Mouse (Mus musculus) forebrain, embryonic 15.5 days (tissue): Measurements from ENCODE around the gene Cacna1e. TPM values are rescaled to one million over a fixed set of nuclear protein-coding genes. Genes with fewer than 3 reads are reported as not detected.

Source experiments
- ATAC-seq: fragments of 200-750 bp; cut with Nextera tagmentation; replicated peaks from 2 replicates; pipeline ENCODE4 v1.8.0; 2017; ENCODE audit warnings: mild to moderate bottlenecking, moderate TSS enrichment, moderate library complexity
- H3K27ac ChIP-seq: fragments of 300-500 bp; sonication (generic); replicated peaks from 2 replicates; pipeline ENCODE4 v1.5.1; 2015; ENCODE audit warnings: mild to moderate bottlenecking, inconsistent platforms
- H3K27me3 ChIP-seq: fragments of 300-500 bp; sonication (generic); 2 replicates; pipeline ENCODE4 v1.6.1; 2015; ENCODE audit warnings: inconsistent platforms
- H3K36me3 ChIP-seq: fragments of 300-500 bp; sonication (generic); 2 replicates; pipeline ENCODE4 v1.6.1; 2015; ENCODE audit warnings: mild to moderate bottlenecking, inconsistent platforms
- H3K4me1 ChIP-seq: fragments of 300-500 bp; sonication (generic); 2 replicates; pipeline ENCODE4 v1.6.1; 2015; ENCODE audit warnings: inconsistent platforms
- H3K4me2 ChIP-seq: fragments of 300-500 bp; sonication (generic); replicated peaks from 2 replicates; pipeline ENCODE4 v1.6.1; 2015; ENCODE audit warnings: mild to moderate bottlenecking, inconsistent platforms
- H3K4me3 ChIP-seq: fragments of 300-500 bp; sonication (generic); 2 replicates; pipeline ENCODE4 v1.5.1; 2015; ENCODE audit warnings: mild to moderate bottlenecking, inconsistent platforms
- H3K9ac ChIP-seq: fragments of 300-500 bp; sonication (generic); replicated peaks from 2 replicates; pipeline ENCODE4 v1.6.1; 2015; ENCODE audit warnings: mild to moderate bottlenecking, inconsistent platforms
- H3K9me3 ChIP-seq: fragments of 300-500 bp; sonication (generic); 2 replicates; pipeline ENCODE4 v1.6.1; 2016; ENCODE audit warnings: inconsistent platforms
- WGBS: fragments of 180-500 bp; shearing (Covaris S2); methylation state at CpG from one replicate; pipeline ENCODE4 v1.1.7; 2015; ENCODE audit warnings: mixed read lengths; 5-methylcytosine and 5-hydroxymethylcytosine counted together
- polyA plus RNA-seq: library from polyadenylated mRNA; unstranded; fragments of >200 nt; fragmentation: Nextera tagmentation; extraction: Ambion mirVana; gene quantifications from 2 replicates; pipeline ENCODE4 v1.2.1, GENCODE M21; 2015

Gene Cacna1e
- 12.0 and 13.1 TPM in 2 replicates for polyA plus RNA-seq

GRCm38 (mm10) chr1:154884275-154885206, at the start of gene Cacna1e:
TSS of gene Cacna1e (minus strand) at chr1:154884501.
- Histone ChIP-seq H3K4me3 (peak within 1 kb of the TSS; percentile 46), H3K9me3 (no peaks in the 10 kb centered on the region), H3K4me2 (peak within 1 kb of the TSS; percentile 77), H3K4me1 (peaks cover 47% of the 10 kb centered on the region), H3K36me3 (no peaks in the 10 kb centered on the region), H3K27ac (no peak within 1 kb of the TSS), H3K27me3 (no peaks in the 10 kb centered on the region; the same call in 1 of the 2 replicates), H3K9ac (peak within 1 kb of the TSS; percentile 53)
- 6% methylated on average over 31 of the region's 31 CpGs for WGBS
- peak; percentile 29; the same call in 1 of the 2 replicates for ATAC-seq

- Histone ChIP-seq H3K4me3 (no peak overlapping the region), H3K4me1 (no peaks in the 10 kb centered on the region), H3K9me3 (no peaks in the 10 kb centered on the region), H3K36me3 (no peaks in the 10 kb centered on the region), H3K27ac (no peak overlapping the region), H3K4me2 (no peak overlapping the region), H3K9ac (no peak overlapping the region), H3K27me3 (no peaks in the 10 kb centered on the region)
- no peak for ATAC-seq
- WGBS, result 83% methylated on average over 2 of the region's 2 CpGs
Observed at GRCm38 (mm10) chr1:154918406-154918805, 34.1 kb upstream of the Cacna1e start.

- no peaks in the 10 kb centered on the region for H3K36me3 ChIP-seq
- WGBS, result 66% methylated on average over 6 of the region's 6 CpGs
- H3K4me1 ChIP-seq, result no peaks in the 10 kb centered on the region
- no peak overlapping the region for H3K9ac ChIP-seq
- H3K9me3 ChIP-seq, result no peaks in the 10 kb centered on the region
- no peak overlapping the region for H3K4me3 ChIP-seq
- no peaks in the 10 kb centered on the region for H3K27me3 ChIP-seq
- H3K4me2 ChIP-seq, result no peak overlapping the region
- ATAC-seq, result no peak
- no peak overlapping the region for H3K27ac ChIP-seq
Observed at GRCm38 (mm10) chr1:154917438-154917837, 33.1 kb upstream of the Cacna1e start.

- 83% methylated on average over 2 of the region's 2 CpGs for WGBS
- Histone ChIP-seq H3K4me1 (no peaks in the 10 kb centered on the region), H3K27me3 (no peaks in the 10 kb centered on the region), H3K9me3 (no peaks in the 10 kb centered on the region), H3K36me3 (no peaks in the 10 kb centered on the region), H3K4me2 (no peak overlapping the region), H3K27ac (no peak overlapping the region), H3K9ac (no peak overlapping the region), H3K4me3 (no peak overlapping the region)
- no peak for ATAC-seq
Observed at GRCm38 (mm10) chr1:154909554-154909953, 25.3 kb upstream of the Cacna1e start.

GRCm38 (mm10) chr1:154897390-154897789, 13.1 kb upstream of the Cacna1e start:
- Histone ChIP-seq H3K27me3 (no peaks in the 10 kb centered on the region), H3K36me3 (no peaks in the 10 kb centered on the region), H3K27ac (no peak overlapping the region), H3K9me3 (no peaks in the 10 kb centered on the region), H3K4me2 (no peak overlapping the region), H3K4me3 (no peak overlapping the region), H3K4me1 (no peaks in the 10 kb centered on the region), H3K9ac (no peak overlapping the region)
- WGBS, result 94% methylated on average over 2 of the region's 2 CpGs
- ATAC-seq, result no peak

GRCm38 (mm10) chr1:154890244-154890643, 5.9 kb upstream of the Cacna1e start:
- H3K4me2 ChIP-seq, result no peak overlapping the region
- H3K27me3 ChIP-seq, result no peaks in the 10 kb centered on the region
- H3K4me3 ChIP-seq, result no peak overlapping the region
- H3K36me3 ChIP-seq, result no peaks in the 10 kb centered on the region
- no peak overlapping the region for H3K9ac ChIP-seq
- WGBS, result 45% methylated on average over 5 of the region's 5 CpGs
- ATAC-seq, result no peak
- peaks cover 32% of the 10 kb centered on the region for H3K4me1 ChIP-seq
- no peaks in the 10 kb centered on the region for H3K9me3 ChIP-seq
- no peak overlapping the region for H3K27ac ChIP-seq

- Histone ChIP-seq H3K9ac (no peak overlapping the region), H3K27me3 (no peaks in the 10 kb centered on the region; the same call in 1 of the 2 replicates), H3K27ac (peak overlapping the region; percentile 25), H3K36me3 (no peaks in the 10 kb centered on the region), H3K4me1 (peaks cover 47% of the 10 kb centered on the region), H3K4me3 (no peak overlapping the region), H3K4me2 (no peak overlapping the region), H3K9me3 (no peaks in the 10 kb centered on the region)
- ATAC-seq, result peak; percentile 56
- 39% methylated on average over 5 of the region's 5 CpGs for WGBS
Observed at GRCm38 (mm10) chr1:154888495-154888894, 4.2 kb upstream of the Cacna1e start.

- Histone ChIP-seq H3K9me3 (no peaks in the 10 kb centered on the region), H3K4me2 (no peak overlapping the region), H3K36me3 (no peaks in the 10 kb centered on the region), H3K27ac (peak overlapping the region; percentile 25), H3K4me3 (no peak overlapping the region), H3K4me1 (peaks cover 50% of the 10 kb centered on the region), H3K9ac (no peak overlapping the region), H3K27me3 (no peaks in the 10 kb centered on the region; the same call in 1 of the 2 replicates)
- ATAC-seq, result peak; percentile 36; the same call in 1 of the 2 replicates
- WGBS, result 46% methylated on average over 5 of the region's 5 CpGs
Observed at GRCm38 (mm10) chr1:154888018-154888417, 3.7 kb upstream of the Cacna1e start.

- no peaks in the 10 kb centered on the region; the same call in 1 of the 2 replicates for H3K27me3 ChIP-seq
- H3K4me3 ChIP-seq, result no peak overlapping the region
- H3K4me2 ChIP-seq, result no peak overlapping the region
- peak overlapping the region; percentile 25 for H3K27ac ChIP-seq
- H3K9ac ChIP-seq, result no peak overlapping the region
- 72% methylated on average over 3 of the region's 3 CpGs for WGBS
- no peak for ATAC-seq
- no peaks in the 10 kb centered on the region for H3K9me3 ChIP-seq
- H3K36me3 ChIP-seq, result no peaks in the 10 kb centered on the region
- peaks cover 50% of the 10 kb centered on the region for H3K4me1 ChIP-seq
Observed at GRCm38 (mm10) chr1:154887546-154887945, 3.2 kb upstream of the Cacna1e start.

- WGBS, result 9% methylated on average over 2 of the region's 2 CpGs
- Histone ChIP-seq H3K4me1 (peaks cover 50% of the 10 kb centered on the region), H3K9ac (0 out of 2 replicates have a peak overlapping the region, but pooled peaks have one; percentile 10), H3K4me2 (no peak overlapping the region), H3K27ac (peak overlapping the region; percentile 25), H3K9me3 (no peaks in the 10 kb centered on the region), H3K36me3 (no peaks in the 10 kb centered on the region), H3K27me3 (no peaks in the 10 kb centered on the region; the same call in 1 of the 2 replicates), H3K4me3 (no peak overlapping the region)
- ATAC-seq, result peak; percentile 39
Observed at GRCm38 (mm10) chr1:154886611-154887010, 2.3 kb upstream of the Cacna1e start.

- Histone ChIP-seq H3K9ac (no peak overlapping the region), H3K27ac (no peak overlapping the region), H3K36me3 (no peaks in the 10 kb centered on the region), H3K27me3 (no peaks in the 10 kb centered on the region; the same call in 1 of the 2 replicates), H3K4me2 (no peak overlapping the region), H3K4me1 (peaks cover 50% of the 10 kb centered on the region), H3K4me3 (no peak overlapping the region), H3K9me3 (no peaks in the 10 kb centered on the region)
- 40% methylated on average over 6 of the region's 6 CpGs for WGBS
- ATAC-seq, result no peak
Observed at GRCm38 (mm10) chr1:154885207-154885548, 877 bp upstream of the Cacna1e start.

GRCm38 (mm10) chr1:154883596-154884191, 607 bp downstream of the Cacna1e start:
- ATAC-seq, result 0 out of 2 replicates have a peak, but pooled peaks have one; percentile 14
- 2% methylated on average over 18 of the region's 18 CpGs for WGBS
- H3K9ac ChIP-seq, result peak overlapping the region; percentile 53

More at GRCm38 (mm10) chr1:154883596-154884191, 607 bp downstream of the Cacna1e start:
- H3K27ac ChIP-seq, result no peak overlapping the region
- no peaks in the 10 kb centered on the region for H3K9me3 ChIP-seq
- H3K36me3 ChIP-seq, result no peaks in the 10 kb centered on the region
- no peaks in the 10 kb centered on the region; the same call in 1 of the 2 replicates for H3K27me3 ChIP-seq
- H3K4me3 ChIP-seq, result peak overlapping the region; percentile 46
- H3K4me1 ChIP-seq, result peaks cover 43% of the 10 kb centered on the region
- peak overlapping the region; percentile 77 for H3K4me2 ChIP-seq
